Mouse (Mus musculus) liver (tissue): Measurements from ENCODE around the gene Trp73.

Experiments used
- DNase-seq: peaks from one replicate; pipeline ENCODE4 v3.0.0-alpha.2; 2020; ENCODE audit warnings: mixed read lengths

Trp73 gene

DNA sequence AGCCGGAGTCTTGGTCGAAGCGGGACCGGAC, at the start of gene Trp73:
TSS of gene Trp73 (minus strand) at position 27 of the 31 bp plus-strand sequence.
- no peak for DNase-seq

DNA sequence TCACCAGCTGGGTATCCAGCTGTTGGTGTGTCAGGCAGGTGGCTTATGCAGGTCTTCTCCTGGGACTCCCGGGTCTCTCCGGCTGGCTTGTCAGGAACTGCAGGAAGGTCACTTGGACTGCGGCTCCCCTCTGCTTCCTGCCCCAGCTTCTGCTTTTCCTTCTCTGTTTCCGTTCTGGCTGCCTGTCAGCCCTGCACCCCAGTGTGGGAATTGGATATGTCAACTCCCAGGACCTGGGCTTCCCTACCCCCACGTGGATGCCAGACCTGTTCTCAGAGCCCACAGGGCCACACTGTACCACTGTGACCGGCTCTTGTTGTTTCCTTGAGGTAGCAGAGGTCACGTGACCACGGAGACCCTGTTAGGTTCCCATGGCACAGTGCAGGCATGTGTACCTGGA, 48.9 kb upstream of the Trp73 start:
- no peak for DNase-seq

DNA sequence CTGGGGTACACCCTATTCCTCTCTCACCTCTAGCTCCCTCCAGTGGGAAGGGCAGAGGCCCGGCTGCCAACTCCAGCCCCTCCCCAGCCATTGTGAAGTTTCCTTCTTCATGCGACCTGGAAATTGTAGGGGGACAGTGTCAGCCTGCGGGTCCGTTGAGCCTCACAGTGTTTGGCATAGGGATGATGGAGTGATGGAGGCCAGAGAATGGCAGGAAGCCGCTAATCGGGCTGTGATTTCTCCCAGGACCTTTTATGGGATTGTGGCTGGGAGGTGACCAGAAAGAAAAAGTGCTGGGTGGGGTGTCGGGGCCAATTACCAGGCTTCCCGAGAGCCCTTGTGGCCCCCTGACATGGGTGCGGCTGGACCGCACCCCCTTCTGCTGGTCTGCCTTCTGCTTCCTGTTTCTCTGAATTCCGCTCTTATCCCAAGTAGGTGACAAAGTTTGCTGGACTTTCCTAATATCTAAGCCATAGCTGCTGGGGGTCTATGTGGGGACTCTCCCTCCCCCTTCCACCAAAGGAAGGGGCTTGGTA, 46.1 kb upstream of the Trp73 start:
- no peak for DNase-seq

DNA sequence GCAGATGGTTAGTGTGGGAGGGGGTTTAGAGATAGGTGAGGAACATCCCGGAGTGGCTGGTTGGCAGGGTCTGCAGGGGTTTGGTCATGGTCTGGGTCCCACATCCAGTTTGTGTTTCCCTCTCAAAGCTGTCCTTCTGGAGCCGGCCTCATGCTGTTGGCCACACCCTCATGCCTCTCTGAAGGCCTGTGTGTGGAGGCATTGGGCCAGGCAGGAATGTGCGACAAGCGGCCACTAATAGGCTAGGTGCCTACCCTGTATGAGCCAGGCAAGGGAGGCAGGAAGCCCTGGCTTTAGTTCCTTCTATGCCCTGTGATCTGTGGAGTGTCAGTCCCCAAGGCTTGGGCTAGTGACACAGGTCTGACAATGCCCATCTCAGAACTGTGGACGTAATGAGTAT, 45.0 kb upstream of the Trp73 start:
- DNase-seq: no peak

DNA sequence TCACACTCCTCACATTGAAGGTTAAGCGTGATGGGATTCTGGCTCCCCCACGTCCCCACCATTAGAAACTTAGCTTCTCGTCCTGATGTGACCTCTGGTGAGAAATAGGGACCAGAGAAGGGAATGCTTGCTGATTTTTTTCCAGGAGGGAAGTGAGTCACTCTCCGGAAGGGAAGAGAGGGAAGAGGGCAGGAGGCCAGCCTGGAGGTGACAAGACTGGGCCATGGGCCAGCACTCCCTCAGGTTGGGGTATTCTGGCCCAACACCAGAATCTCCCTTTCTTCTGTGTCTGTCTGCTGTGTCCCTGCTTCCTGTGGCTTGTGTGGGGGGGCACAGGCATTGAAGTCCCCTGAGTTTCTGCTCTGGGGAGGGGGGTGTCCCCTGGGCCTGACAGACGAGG, 43.6 kb upstream of the Trp73 start:
- DNase-seq: no peak

DNA sequence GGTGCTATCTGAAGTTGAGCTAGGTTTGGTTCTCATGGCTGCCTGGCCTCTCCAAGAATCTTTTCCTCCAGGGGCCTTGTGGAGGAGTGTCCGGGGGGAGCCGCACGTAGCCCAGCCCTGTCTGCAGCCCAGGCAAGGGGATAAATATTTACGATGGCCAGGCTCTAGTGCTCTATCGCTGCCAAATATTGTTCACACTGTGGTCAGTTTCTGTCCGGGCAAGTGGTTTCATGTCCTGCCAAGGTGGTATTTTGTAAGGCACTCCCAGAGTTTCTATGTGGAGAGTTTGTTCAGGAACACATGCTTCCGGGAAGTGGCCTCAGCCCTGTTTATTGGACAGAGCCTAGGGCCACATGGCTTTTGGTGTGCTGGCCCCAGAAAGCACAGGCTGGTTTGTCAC, 41.0 kb upstream of the Trp73 start:
- DNase-seq: no peak

DNA sequence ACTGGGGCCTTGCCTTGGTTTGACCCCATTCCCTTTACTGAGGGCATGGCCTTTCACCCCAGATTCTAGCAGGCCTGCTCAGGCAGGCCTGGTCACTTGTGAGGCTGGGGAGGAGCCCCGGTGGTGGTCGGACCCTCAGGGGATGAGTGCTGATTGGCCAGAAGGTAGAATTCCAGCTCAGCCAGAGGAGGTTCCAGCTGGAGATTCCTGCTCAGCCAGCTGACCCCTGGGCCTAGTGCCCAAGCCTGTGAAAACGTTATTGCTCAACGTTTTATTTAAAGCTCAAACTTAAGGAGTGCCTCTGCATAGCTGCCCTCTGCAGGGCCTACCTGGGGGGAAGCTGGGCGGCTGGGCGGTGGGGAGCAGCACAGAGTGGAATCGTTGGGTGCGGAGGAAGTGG, 37.2 kb upstream of the Trp73 start:
- no peak for DNase-seq

DNA sequence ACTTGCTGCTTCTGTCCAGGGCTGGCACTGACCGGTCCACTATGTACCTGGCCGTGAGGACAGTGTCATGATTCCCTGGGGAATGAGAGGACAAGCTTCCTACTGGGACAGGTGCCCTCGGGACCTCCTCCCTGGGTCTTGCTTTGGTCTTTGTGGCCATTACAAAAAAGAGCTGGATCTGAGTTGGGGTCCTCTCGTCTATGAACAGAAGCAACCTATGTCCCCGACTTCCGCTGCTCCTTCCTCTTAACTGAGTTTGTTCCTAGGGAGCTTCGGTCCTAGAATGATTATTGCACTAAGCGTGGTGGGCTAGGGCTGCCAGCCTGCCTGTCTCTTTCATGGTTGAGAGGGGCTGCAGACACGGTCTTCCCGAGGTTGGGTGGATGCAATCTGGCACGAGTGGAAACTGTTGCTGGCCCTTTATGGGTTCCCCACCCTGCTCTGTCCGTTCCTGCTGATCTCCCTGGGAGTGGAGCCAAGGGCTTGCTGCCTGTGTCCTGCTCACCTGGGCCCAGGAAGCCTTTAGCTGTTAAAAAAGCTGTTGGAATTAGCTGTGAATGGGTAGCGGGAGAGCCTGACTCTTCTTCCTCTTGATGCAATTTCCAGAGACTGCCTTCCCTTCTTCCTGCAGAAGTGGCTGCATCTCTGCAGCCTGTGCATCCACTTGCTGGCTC, 32.1 kb upstream of the Trp73 start:
- DNase-seq: no peak

DNA sequence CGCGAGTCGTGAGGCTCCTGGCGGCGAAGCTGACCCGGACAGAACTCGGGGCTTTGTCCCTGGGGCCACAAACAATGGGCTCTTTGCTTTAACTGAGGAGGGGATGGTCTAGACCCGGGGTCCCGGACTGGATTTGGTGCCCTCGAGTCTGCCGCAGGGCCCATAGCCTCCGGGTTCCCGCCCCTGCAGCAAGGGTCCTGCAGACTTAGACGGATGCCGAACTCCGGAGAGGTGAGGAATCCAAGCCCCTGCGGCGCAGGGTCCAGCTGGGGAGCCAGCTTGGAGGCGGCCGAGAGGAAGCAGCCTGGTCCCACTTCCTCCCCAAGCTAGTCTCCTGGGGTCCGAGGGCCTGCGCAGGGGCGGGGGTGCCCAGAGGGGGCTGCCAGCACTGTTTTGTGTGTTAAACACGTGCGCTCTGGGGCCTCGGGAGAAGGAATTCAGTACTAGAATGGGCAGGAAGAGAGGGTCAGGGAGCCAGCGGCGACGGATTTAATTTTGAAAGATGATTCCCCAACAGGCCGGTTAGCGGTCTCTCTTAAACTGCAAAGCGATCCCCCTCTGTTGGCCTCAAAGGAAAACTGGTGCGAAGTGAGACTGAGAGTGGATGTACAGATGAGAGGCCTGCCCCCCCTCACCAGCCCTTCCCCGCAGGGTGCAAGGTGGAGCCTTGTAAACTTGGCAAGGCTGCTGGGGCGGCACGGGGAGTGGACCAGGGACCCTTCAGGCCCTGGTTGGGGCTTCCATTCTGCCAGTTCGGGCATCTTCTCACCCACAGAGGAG, 31.3 kb upstream of the Trp73 start:
- no peak for DNase-seq

DNA sequence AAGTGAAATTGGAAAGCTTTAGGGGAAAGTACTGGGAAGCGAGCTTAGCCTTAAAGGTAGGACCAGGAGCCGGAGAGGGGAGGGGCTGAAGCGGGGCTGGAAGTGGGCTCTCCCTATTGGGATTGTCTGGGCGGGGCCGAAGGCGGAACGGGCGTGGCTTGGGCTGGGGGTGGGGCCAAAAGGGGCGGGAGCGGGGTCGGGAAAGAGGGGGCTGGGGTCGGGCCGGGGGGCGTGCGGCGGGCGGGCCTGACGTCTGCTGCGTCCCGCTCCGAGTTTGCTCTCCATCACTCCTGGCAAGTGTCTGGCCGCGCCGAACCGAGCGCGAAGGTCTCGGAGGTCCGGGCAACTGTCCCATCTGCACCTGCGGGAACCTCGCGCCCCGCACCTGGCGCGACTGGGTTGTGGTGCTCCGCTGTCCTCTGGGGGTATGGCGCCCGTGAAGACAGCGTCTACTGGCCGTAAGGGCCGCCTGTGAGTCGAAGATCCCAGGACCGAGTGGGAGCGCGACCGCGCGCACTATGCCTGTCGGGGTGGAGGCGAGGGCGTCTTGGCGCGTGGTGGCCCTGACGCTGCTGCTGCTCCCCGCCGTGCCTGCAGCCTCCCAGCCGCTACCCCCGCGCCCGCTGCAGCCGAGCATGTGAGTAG, 30.6 kb upstream of the Trp73 start, which contains the start of gene Megf6:
TSS of gene Megf6 (plus strand) at position 225 of the 645 bp plus-strand sequence.
- DNase-seq: peak; percentile 65

DNA sequence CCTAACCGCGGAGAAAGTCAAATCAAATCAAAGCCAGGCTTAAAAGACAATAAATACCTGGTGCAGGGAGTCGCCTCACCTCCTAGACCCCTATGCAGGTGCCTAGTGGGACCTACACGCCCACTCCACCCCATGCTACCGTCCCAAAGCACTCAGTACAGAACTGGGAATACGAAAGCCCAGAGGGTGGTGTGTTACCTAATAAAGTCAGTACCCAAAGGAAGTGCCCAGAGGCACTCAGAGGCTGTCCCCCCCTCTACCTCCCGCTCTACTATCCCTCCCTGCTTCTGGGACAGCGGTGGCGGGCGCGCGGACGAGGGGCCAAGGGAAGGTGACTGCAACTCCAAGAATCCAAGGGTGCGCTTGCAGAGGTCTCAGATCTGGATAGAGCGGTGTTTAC, 30.0 kb upstream of the Trp73 start:
- DNase-seq: no peak

DNA sequence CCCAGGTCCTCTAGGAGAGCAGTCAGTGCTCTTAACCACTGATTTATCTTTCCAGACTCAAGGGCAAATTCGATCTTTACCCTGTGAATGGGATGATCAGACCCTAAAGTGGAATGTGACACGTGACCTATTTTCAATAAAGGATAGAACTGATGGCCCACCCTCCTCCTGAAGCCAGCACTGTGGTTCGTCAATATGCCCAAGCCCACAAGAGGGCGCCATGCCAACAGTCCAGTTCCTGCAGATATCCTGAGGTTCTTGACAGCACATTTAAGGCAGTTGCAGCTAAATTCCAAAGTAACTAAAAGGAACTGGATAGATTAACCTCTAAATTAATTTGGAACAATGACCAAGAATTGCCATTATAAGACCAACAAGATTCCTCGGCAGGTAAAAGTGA, 27.0 kb upstream of the Trp73 start:
- peak; percentile 64 for DNase-seq

DNA sequence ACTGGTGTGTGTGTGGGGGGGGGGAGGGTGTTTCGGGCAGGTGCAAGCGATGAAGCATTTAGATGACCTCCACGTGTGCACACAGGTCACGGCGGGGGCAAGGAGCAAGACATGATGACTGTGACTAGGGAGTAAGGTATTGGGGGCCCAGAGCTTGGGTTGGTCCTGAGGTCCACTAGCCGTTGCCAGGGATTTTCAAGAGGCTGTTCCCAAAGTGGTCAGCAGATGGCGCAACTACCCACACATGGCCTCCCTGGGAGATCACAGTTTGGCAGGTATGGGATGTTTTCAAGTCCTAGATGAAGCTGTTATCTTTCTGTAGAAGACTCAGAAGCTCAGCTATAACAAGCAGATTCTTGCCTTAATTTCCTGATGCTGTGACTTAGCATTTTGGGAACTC, 23.3 kb upstream of the Trp73 start:
- peak; percentile 80 for DNase-seq

DNA sequence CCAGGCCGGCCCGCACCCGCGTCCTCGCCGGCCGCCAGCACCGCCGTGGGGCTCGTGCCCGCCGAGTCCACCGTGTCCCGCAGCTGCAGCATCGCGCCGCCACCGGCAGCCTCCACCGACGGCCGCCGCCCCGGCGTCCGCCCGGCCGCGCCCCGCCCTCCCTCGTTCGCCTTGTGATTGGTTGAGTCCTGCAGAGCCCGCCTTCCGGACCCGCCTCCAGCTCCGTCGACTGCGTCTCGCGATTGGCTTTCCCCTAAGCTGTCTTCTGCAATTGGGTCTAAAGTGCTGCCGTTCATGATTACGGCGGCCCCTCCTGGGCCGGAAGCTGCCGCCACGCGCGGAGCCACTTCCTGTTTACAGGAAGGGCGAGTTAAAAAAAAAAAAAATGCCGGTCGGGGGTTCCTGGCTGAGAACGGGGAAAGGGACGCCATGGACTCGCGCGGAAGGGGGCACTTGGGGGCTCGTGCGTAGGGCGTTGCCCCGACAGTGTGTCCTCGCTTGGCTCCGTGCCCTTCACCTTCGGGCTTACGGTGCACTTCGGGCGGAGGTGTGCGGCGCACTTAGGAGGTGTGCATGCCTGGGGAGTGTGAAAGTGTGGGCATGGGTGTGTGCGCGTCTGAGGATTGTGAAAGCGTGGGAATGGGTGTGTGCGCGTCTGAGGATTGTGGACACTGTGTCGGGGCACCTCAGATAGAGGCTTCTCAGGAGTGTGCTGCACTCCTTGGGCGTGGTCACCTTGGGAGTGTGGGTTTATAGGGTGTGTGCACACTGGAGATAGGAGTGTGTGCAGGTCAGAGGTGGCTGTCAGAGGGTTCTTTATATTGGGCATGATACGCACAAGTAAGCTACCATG, 20.8 kb upstream of the Trp73 start, which contains the start of gene Tprgl:
TSS of gene Tprgl (minus strand) at position 129 of the 853 bp plus-strand sequence.
- DNase-seq: peak; percentile 98

DNA sequence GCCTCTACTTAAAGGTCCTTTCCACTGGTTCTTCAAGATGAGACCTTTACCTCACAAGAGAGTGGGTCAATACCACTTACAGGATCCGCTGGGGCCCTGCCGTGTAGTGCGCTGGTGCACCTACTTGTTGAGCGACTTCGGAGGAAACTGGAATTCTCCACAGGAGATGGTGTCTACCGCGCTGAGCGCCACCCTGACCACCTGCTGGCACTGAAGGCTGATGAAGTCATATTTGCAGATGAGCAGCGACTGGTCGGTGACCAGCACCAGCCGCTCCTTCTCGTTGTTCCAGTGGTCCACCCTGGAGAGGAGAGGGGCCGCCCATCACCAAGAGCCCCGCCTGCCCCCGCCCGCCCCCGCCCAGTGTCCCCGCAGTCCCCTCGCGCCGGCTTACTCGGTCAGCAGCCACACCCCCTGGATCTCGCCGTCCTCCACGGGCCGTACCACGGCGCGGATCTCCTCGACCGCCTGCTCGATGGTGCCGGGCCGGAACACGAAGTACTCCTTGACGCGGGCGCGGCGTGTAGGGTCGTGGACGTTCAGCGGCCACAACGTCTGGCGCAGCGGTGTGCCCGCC, 20.0 kb upstream of the Trp73 start:
- peak; percentile 79 for DNase-seq

DNA sequence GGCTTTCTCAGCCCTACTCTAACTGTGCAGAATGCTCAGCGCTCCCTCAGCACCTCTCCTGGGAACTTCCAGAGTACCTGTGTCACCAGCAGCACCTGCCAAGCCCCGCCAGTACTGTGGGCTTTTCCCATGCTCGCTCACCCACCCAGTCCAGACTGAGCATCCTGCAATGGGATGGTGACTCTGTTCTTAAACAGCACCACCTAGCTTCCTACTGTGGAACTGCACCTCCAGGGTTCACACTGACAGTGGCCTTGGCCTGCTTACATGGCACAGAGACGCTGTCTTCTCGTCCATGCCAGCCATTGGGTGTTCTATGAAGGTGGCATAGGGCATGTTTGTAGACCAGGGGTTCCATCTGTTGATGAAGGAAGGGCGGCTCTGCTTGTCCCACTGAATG, 19.0 kb upstream of the Trp73 start:
- peak; percentile 89 for DNase-seq

DNA sequence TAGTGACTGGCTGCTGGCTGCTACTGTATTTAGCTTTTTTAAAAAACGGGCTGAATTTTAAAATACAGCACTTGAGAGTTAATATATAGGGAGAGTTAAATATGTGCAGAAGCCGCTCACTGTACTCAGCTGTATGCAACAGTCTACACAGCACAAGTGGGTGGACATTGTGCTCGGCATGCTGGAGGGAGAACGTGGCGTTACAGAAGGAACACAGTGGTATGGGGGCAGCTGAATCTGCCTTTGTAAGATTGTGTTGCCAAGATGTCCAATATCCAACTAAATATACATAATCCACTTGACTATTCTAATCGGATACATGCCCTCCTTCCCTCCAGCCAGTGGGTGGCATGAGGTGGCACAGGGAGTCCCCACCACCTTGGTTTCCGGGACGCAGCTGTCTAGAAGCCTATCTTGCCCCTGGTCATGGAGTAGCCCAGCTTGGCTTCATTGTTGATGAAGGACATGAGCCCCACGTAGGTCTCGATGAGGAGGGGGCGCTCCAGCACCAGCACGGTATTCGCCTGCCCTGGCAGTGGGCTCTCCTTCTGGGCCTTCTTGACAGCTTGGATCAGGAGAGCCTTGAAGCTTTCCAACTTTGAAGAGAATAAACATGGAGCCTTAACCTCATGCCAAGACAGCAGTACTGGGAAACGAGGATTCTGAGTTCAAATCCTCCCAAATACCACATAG, 18.1 kb upstream of the Trp73 start:
- DNase-seq: no peak

DNA sequence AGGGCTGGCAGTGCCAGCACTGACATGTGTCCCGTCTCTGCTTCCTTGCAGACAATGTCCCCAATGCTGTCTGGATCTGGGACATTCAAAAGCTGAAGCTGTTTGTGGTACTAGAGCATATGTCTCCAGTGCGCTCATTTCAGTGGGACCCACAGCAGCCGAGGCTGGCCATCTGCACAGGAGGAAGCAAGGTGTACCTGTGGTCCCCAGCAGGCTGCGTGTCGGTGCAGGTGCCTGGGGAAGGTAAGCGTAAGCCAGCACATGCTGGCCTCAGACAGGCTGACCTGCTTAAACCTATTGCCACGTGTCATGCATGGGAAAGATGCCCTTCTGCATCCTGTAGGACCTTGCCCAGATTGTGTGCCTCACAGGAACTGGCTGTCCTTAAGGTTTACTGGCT, 16.0 kb upstream of the Trp73 start:
- DNase-seq: no peak

DNA sequence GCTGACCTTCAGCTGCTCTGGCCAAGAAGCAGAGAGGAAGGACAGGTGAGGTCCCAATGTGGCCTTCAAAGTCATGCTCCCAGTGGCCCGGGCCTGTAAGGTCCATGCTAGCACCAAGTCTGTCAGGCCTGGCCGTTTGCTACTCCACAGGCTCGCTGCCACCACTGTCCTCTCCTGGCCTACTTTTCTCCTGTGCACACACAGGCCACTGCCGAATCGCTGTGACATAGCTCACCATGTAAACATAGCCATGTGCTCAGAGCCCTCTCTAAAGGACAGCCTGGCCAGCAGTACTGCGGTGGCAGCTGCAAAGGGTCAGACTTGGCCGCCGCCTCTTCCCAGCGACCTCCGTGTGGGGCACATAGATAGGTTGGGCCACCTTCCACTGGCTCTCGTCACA, 14.1 kb upstream of the Trp73 start:
- DNase-seq: no peak

DNA sequence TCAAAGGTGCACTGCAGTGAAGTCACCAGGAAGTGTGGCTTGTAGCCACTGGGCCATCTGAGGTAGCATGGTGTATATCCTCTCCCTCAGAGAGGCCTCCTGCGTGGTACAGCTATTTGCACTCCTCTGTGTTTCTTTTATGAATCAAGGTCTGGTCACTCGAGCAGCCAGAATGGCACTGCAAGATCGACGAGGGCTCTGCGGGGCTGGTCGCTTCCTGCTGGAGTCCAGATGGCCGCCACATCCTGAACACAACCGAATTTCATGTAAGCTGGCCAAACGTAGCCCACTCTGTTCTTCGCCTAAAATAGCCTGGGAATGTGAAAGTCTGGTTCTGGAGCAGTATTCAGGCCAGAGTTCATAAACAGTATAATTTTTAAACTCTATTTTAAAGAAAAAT, 6.3 kb upstream of the Trp73 start:
- DNase-seq: no peak

DNA sequence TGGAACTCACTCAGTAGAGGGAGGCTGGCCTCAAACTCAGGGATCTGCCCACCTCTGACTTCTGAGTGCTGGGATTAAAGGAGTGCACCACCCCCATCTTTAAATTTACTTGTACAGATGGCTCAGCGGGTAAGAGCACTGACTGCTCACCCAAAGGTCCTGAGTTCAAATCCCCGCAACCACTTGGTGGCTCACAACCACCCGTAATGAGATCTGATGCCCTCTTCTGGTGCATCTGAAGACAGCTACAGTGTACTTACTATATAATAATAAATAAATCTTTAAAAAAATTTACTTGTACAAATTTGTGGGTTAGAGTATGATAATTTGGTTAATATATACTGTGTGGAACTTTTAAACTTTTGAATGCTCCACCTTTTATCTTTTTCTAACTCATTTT, 4.7 kb upstream of the Trp73 start:
- no peak for DNase-seq
